Comparison of ENCODE assay signal across 23 mouse cellular contexts in genomic region chrX:141276397-141276796, GRCm38 (mm10).
DNase-seq lines count a peak whose midpoint lies in the region; ATAC-seq and TF ChIP-seq lines count a peak whose summit lies in the region.
"Had no signal": no experiment of that assay in that cellular context is flagged by ENCODE, and none has a peak within 500 bp of the region (broad histone marks: within the 10 kb centered on the region; RNA-seq: fewer than 3 reads in every experiment).

No protein-coding gene starts in this region.

- H3K4me1 ChIP-seq in ES-E14 (ENCODE audit: control insufficient read depth in 2 of 2, insufficient read depth in 2 of 2, low read length in 2 of 2, poor library complexity in 1 of 2): no peaks in the 10 kb centered on the region
- no peaks in the 10 kb centered on the region for H3K4me1 ChIP-seq in hindbrain, embryonic 13.5 days (replicated peaks)
- H3K4me1 ChIP-seq: embryonic facial prominence, embryonic 15.5 days; forebrain, embryonic 10.5 days; heart, embryonic 12.5 days had no signal

- 0 out of 2 replicates have a peak, but pooled peaks have one; percentile 66 for ATAC-seq in monocyte, adult 5-6 weeks (replicated peaks; ENCODE audit: insufficient number of reproducible peaks, low FRiP score, low TSS enrichment, poor library complexity, severe bottlenecking)
- no peak for ATAC-seq in hindbrain, embryonic 13.5 days (ENCODE audit: low FRiP score)
- ATAC-seq: forebrain, embryonic 14.5 days; hindbrain, embryonic 16.5 days; inflammation-experienced regulatory T-cells, adult 6 months had no signal

- peaks cover 3% of the 10 kb centered on the region; the same call in 1 of the 2 replicates for H3K27me3 ChIP-seq in hindbrain, embryonic 13.5 days
- H3K27me3 ChIP-seq: embryonic facial prominence, embryonic 15.5 days; heart, embryonic 12.5 days had no signal

- no peak overlapping the region for H3K4me3 ChIP-seq in ES-E14 (ENCODE audit: insufficient read depth in 1 of 2, low read depth in 1 of 2, low read length in 2 of 2, poor library complexity in 1 of 2, severe bottlenecking in 1 of 2)
- H3K4me3 ChIP-seq in hindbrain, embryonic 13.5 days: no peak overlapping the region
- H3K4me3 ChIP-seq: embryonic facial prominence, embryonic 15.5 days; erythroblast, embryonic 14.5 days; forebrain, embryonic 10.5 days; gastrocnemius, adult 2 months; heart, embryonic 12.5 days had no signal

- intact Hi-C loops in heart, postnatal 14 days (cut with DNase I): no loop called here

- H3K9me3 ChIP-seq in ES-E14 (ENCODE audit: control insufficient read depth, insufficient read depth, low read depth, low read length): no peaks in the 10 kb centered on the region
- H3K9me3 ChIP-seq in hindbrain, embryonic 13.5 days: no peaks in the 10 kb centered on the region
- H3K9me3 ChIP-seq: embryonic facial prominence, embryonic 15.5 days; forebrain, embryonic 10.5 days; heart, embryonic 12.5 days had no signal

- H3K36me3 ChIP-seq in ES-E14 (ENCODE audit: control insufficient read depth, insufficient read depth, low read length, poor library complexity, severe bottlenecking): no peaks in the 10 kb centered on the region
- H3K36me3 ChIP-seq in hindbrain, embryonic 13.5 days: no peaks in the 10 kb centered on the region
- H3K36me3 ChIP-seq: embryonic facial prominence, embryonic 15.5 days; forebrain, embryonic 10.5 days; heart, embryonic 12.5 days had no signal

- no peak overlapping the region for H3K27ac ChIP-seq in ES-E14 (ENCODE audit: insufficient read depth, low read depth, low read length, poor library complexity, severe bottlenecking)
- no peak overlapping the region for H3K27ac ChIP-seq in hindbrain, embryonic 13.5 days
- H3K27ac ChIP-seq: embryonic facial prominence, embryonic 15.5 days; forebrain, embryonic 10.5 days; gastrocnemius, adult 2 months had no signal

- WGBS in hindbrain, embryonic 13.5 days: 85% methylated on average over 2 of the region's 2 CpGs

- no peak overlapping the region for H3K4me2 ChIP-seq in hindbrain, embryonic 13.5 days
- H3K4me2 ChIP-seq: embryonic facial prominence, embryonic 15.5 days; heart, embryonic 12.5 days had no signal

- no peak overlapping the region for H3K9ac ChIP-seq in ES-E14 (ENCODE audit: insufficient read depth, low read depth, low read length, poor library complexity, severe bottlenecking)
- no peak overlapping the region for H3K9ac ChIP-seq in hindbrain, embryonic 13.5 days
- H3K9ac ChIP-seq: embryonic facial prominence, embryonic 15.5 days; heart, embryonic 12.5 days had no signal

- in situ Hi-C loops in ES-E14 (cut with MboI; ENCODE audit: low sequenced_read_pairs in 2 of 2, unreplicated experiment in 2 of 2): no loop called here

- DNase-seq in embryo, embryonic 9.5 days (ENCODE audit: extremely low spot score): peak; percentile 21
- no peak for DNase-seq in embryo, embryonic 11 days
- DNase-seq in ES-E14 (ENCODE audit: low read depth, low spot score) (peak; percentile 39), MN1 (ENCODE audit: low spot score) (peak; percentile 42)
- no peak for DNase-seq in heart, postnatal 14 days
- no peak for DNase-seq in frontal cortex, postnatal 36 days (ENCODE audit: low spot score in 2 of 2)
- DNase-seq: adrenal gland, postnatal 25 days; cerebellum, adult 18-20 months; cerebellum, adult 9-11 months; cerebellum, postnatal 36 days; gastrocnemius, adult 2 months; gastrocnemius, postnatal 25 days; heart, postnatal 36 days; kidney, adult 18-20 months had no signal

TF ChIP-seq in ES-E14, 5 proteins besides CTCF, POLR2A, EP300 and RAD21:
- TF ChIP-seq HCFC1 (IDR thresholded peaks at IDR 0.05; ENCODE audit: borderline replicate concordance, insufficient read depth, low read length): no peak
- no peak for TF ChIP-seq MAFK (IDR thresholded peaks at IDR 0.05; ENCODE audit: insufficient read depth, low read depth, low read length)
- TF ChIP-seq CHD2 (IDR thresholded peaks at IDR 0.05; ENCODE audit: low read depth, low read length): no peak
- TF ChIP-seq ZNF384 (IDR thresholded peaks at IDR 0.05; ENCODE audit: low read depth, low read length): no peak
- TF ChIP-seq ZC3H11A (IDR thresholded peaks at IDR 0.05; ENCODE audit: borderline replicate concordance, low read depth, low read length): no peak

Comparison
In these comparisons a context has a peak if more than half of its experiments do, and no peak if none do; other contexts are left out.
1. DNase-seq: peak in embryo, embryonic 9.5 days (single experiment), ES-E14 (single experiment) and MN1 (single experiment); none in embryo, embryonic 11 days (single experiment), heart, postnatal 14 days (0 of 2) and frontal cortex, postnatal 36 days (0 of 2).